Mouse (Mus musculus) activated CD4-positive, CD25-positive, alpha-beta regulatory T cell, adult 4 months (primary cell): ENCODE results near the gene Spon1. TPM values are rescaled to one million over a fixed set of nuclear protein-coding genes. Genes with fewer than 3 reads are reported as not detected.

Source experiments
- ATAC-seq: one replicate; pipeline ENCODE4 v1.8.0; 2017
- polyA plus RNA-seq, 2 experiments: library from polyadenylated mRNA; unstranded; fragments of 100-300 nt; shearing (Covaris generic); gene quantifications; one replicate each; pipeline ENCODE4 v1.2.1; 2017

Gene Spon1
- polyA plus RNA-seq, 2 experiments from 2014 or later, result 0.99 to 1.8 TPM

DNA sequence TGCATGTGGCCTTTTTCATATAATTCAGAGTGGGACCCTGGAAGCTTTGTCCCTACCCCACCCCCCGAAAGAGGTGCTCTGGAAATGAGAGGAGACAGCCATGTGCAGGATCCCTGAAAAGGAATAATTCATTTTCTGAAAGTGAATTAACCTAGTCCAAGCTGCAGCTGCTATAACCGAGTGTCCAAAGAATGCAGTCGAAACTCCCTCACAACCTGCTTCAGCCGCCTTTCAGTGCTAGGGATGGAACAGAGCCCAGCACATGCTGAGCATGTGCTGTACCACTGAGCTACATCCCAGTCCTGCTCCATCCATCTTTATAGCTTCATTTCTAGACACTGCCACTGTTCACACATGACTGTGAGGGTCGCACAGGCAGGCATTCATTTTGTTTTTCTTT, 79.4 kb downstream of the Spon1 start:
- no peak for ATAC-seq

DNA sequence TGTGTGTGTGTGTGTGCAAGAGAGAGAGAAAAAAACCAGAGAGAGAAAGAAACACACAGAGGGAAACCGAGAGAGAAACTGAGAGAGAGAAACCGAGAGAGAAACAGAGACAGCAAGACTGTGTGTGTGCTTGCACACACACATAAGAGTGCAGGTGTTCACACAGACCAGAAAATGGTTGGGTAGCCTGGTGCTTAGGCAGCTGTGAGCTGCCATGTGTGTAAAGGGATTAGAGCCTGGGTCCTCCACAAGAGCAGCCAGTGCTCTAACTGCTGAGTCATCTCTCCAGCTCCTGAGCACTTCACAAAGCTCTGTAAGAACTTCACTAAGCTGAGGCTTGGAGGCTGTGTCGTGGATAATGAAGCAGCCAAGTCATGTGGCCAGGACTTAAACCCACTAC, 80.8 kb downstream of the Spon1 start:
- no peak for ATAC-seq

DNA sequence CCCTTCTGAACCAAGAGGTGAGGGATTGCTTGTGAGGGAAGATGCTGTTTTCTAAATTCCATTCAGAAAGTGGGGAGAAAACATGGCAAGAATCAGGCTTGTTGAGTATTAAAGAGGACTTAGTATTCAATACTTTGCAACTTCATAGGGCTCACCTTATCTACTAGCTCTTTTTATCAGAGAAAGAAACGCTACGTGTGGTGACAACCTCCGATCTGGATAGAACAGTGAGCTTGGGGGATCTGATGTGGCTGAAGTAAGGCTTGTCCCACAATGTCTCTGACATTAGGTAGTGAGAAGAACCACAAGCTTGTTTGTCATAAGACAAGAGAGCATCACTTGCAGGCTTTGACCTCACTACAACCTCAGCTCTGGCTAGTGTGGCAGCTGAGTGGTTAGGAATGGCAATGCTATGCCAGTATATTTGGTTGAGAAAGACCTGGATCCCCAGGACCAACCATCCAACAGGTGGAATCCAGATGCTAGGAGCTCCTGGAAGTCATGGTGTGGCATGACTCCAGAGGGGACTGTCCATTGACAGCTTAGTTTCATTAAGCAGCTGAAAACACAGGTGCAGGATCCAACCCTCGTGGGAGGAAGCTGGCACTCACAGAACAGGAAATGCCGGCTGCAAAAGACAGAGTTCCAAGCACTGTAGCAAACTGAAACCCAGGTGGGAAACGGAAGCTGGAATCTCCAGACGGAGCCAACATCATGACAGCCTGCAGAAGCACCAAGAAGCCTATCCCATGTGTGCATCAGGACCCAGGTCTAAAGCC, 81.4 kb downstream of the Spon1 start:
- no peak for ATAC-seq

DNA sequence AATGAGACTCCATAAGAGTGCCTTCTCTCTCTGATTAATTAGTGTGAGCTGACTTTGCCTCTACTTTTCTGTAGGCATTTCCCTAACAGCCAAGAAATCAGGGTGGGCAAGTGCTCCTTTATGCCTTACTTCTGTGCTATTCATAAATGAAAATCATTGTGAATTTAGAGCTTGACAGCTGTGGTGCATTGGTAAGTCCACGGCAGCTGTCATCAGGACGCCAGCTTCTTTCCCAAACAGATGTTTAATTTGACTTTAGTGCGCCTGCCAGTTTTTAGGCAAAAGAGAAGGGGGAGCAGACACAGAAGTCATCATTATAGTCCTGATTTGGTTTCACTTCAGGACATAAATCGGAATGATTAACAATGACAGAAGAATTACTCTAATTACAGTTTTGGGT, 84.6 kb downstream of the Spon1 start:
- no peak for ATAC-seq

DNA sequence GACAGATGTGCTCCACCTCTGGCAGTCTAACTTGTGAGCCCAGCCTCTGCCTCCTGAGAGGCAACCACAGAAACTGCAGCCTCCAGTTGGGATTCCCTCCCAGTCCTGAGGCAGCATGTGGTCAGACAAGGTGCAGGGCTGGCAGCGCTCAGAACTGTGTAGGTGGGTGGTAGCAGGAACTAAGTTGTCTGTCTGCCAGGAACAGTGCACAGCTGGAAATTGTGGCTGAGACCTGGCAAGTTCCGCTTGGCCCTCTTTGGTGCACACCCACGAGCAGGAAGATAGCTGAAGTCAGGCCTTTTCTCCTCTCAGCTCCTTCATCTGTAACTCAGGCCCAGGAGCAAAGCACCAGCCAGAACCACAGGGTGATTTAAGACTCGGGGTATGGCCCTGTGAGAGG, 89.6 kb downstream of the Spon1 start:
- ATAC-seq, result no peak

DNA sequence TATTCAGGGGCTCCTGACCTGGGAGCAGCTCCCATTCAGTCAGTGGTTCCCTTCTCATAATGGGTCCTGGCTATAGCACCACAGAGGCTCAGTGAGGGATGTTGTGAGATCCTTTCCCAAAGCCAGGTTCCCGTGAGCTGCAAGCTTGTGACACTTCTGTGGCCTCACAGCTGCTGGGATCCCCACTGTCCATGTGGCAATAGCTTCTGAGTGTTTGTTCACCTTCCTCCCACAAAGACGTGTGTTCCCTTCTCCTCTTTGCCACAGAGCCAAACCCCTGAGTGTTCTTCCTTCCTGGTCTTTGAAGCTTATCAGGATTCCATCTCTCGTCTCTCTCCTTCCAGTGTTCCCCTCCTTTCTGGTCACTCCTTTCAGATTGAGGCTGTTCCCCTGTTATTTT, 90.3 kb downstream of the Spon1 start:
- no peak for ATAC-seq

DNA sequence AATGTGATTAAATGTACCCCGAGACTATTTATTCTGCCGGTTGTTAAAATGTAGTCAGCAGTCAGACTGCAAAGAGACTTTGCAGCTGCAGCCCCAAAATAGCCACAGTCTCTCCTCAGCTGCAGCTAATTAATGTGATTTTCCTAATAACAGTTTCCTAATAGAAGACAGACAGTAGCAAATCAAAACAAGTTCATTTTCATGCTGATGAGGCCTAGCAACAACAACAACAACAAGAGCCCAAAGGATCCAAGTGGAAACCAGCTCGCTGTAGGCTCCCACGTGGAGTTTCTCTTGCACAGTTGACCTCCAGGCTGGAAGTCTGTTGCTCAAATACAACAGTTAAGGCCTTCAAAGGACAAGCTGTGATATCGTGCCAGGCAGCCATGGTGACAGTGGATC, 93.7 kb downstream of the Spon1 start:
- no peak for ATAC-seq

DNA sequence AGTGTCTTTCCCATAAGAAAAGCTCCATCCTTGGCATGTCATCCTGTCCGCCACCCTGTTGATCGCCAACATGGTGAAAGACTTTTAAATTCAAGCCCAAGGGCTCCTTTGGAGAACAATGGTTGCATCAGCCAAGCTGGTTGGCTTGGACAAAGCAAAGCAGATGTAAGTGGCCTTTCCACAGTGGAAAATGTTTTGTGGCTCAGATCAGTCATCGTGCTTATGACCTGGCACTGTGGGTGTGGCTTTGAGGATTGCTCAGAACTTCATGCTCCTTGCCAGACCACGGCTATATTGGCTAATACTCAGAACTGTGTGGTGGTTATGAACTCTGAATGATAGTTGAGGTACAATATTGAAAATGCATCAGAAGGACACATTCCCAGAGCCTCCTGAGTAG, 96.2 kb downstream of the Spon1 start:
- ATAC-seq, result no peak

DNA sequence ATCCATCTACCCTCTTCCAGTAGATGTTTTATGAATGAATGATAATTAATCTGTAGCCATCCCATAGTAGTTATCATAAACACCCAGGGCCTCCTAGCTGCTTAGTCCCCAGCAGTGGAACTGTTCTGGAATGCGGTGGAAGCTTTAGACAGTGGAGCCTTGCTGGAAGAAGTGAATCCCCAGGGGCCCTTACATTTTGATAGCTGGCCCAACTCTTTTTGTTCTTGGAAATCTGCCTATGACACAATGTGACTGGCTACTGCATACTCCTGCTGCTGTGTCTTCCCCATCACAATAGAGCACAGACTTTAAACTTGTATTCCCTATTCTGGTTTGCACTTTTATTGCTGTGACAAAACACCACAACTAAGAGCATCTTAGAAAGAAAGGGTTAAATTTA, 107.0 kb downstream of the Spon1 start:
- ATAC-seq, result no peak

DNA sequence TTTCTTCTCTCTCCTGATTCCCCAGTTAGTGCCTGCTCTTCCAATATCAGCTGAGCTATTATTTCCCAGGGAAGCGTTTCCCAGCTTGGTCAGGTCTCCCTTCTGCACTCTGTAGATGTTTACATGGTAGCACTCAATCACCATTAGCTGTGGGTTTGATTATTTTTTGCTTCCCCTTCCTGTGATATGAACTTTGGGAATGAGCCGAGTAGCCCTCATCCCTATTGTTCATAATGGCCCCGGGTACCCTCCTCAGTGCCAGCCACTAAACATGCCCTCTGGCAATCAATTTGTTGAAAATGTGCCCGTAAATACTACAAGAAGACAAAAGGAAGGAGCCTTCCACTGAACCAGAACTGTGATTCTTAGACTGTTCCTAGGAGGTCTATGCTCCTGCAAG, 111.7 kb downstream of the Spon1 start:
- no peak for ATAC-seq

DNA sequence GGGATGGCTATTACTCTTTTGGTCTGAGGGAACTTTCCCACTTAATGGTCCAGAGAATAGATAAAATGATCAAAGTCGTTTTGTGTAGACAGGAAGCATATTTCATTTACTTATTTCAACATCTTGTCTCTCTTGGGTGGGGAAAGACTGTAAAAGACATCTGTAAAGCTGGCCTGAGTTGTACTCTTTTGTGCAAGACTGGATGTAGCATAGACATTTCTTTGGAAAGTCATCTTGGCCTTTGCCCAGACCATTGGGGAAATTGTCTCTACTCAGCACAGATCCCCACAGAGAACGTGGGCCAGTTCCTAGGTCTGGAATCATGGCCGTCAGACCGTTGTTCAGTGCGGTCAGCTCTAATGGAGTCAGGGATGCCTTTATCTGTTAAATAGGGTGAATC, 112.1 kb downstream of the Spon1 start:
- no peak for ATAC-seq

DNA sequence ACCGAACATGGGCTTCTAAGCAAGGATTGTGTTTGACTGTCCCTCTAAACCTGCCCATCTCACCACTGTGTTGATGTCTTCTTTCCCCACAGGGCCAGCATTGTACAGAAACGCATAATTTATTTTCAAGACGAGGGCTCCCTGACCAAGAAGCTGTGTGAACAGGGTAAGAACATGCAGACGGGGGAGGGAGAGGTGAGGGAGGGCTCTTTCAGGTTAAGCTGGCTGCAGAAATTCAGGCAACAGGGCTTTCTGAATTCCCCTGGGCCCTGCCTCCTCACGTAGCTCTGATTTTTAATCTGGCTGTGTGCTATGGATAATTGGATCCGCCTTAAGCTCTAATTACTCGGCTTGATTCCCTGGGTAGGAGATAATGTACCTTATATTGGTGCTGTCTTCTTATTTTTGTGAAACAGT, 113.3 kb downstream of the Spon1 start:
- no peak for ATAC-seq

DNA sequence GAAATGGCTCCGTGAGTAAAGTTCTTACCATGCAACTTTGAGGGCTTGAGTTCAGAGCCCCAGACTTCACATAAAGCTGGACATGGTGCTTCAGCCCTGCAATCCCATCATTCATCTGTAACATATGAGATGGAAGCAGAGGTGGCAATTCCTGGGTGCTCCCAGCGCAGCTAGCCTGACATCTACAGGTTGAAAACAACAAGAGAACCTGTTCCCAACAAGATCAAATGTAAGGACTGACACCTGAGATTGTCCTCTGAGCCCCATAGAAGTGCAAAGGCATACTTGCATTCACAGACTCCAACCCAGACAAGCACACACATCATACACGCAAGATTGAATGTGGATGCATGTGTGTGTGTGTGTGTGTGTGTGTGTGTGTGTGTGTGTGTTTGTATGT, 114.2 kb downstream of the Spon1 start:
- no peak for ATAC-seq

DNA sequence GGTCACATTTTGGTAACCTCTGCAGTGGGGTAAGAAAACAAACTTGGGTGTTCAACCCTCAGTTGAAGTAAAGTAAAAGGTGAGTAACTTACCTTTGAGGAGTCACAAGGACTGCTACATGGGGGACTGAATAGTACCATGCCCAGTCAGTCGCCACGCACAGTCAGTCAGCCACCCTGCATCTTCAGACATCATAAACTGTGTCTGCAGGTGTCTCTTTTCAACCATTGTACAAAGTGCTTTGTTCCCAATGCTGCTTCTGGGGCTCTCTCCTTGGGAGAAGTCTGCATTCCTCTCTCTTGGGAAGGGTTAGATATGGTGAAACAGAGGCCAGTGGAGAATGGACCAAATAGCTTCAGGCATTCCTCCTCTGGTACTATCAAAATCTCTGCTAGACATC, 125.0 kb downstream of the Spon1 start:
- no peak for ATAC-seq

DNA sequence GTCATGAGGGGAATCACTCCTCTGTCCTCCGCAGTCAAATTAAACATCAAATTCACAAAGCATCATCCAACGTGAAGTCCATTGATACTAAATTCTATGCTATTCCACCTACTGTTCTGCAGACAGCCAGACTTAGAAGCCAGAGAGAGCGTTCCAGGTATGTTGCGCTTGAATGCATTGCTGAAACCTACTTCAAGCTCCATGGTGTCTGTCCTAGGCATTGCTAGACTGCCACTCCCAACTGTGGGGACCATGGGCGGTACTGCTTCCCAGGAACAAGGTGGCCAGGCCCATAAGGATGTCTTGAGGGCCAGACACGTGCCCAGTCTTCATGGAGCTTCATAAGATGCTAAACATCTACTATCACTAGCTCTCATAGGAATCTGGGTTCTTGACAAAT, 125.7 kb downstream of the Spon1 start:
- ATAC-seq, result no peak

DNA sequence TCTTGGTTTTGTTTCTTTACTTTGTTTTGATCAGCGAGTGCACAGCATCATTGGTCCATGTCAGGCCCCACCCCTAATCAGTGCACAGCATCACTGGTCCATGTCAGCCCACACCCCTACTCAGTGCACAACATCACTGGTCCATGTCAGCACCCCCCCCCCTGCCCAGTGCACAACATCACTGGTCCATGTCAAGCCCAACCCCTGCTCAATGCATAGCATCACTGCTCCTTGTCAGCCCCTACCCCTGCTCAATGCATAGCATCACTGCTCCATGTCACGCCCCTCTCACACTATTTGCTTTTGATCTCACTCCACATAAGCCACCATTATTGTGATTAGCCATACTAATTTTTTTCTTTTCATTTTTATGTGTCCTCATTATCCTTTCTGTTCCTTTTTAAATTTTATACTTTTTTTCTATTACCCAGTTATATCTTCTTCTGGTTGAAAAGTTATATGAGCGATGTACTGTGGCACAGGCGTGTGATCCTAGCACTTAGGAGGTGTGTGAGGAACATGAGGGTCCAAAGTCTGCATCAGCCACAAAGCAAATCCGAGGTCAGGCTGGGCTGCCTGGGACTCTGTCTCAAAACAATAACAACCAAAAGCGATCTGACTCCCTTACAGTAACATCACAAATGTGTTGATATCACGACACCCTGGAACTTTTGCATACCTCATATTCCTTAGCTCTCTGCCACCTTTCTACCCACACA, 128.3 kb downstream of the Spon1 start:
- ATAC-seq, result no peak

DNA sequence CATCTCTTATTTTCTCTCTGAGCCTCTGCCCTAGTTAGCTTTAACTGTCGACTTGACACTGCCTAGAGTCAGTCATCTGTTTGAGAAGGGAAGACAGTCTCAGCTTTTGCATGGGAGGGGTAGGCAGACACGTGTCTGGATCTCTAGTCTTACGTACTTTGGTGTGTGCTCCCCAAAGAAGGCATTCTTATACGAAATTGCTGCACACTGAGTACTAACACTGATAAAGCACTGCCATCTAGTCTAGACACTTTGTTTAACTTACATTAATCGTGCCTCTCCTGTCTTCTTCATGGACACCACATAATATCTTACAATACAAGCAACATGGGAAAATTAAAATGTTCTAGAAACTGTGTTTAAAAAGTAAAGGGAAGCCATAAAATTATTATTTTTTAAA, 129.5 kb downstream of the Spon1 start:
- no peak for ATAC-seq

DNA sequence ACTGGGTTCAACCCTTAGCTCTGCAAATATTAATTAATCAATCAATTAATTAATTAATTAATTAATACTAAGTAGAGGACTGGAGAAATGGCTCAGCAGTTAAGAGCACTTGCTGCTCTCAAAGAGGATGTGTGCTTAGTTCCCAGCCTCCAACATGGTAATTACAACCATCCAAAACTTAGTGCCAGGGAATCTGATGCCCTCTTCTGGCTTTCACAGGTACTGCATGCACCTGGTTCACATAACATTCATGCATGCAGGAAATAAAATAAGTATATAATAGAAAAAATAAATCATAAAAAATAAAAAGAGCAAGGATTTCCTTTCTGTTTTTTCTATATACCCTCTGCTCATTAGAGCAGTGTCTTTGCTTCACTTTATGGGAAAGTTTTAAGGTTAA, 132.6 kb downstream of the Spon1 start:
- no peak for ATAC-seq

DNA sequence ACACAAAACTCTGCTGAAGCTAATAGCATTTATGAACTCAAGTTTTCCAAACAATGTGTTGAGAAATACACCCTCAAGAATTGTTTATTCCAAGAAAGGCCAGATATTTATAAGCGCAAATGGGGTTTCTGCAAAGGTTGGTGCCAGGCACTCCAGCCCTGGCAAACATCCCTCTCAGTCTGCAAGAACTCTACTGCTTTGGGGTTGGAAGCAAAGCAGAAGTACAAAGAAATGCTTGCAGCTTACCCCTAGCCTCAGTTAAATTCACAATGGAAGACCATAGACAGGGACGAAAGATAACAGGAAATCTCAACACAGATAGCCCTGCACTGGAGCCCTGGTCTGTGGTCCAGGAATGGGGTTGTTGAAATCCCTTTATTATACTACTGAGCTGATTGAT, 135.7 kb downstream of the Spon1 start:
- no peak for ATAC-seq

DNA sequence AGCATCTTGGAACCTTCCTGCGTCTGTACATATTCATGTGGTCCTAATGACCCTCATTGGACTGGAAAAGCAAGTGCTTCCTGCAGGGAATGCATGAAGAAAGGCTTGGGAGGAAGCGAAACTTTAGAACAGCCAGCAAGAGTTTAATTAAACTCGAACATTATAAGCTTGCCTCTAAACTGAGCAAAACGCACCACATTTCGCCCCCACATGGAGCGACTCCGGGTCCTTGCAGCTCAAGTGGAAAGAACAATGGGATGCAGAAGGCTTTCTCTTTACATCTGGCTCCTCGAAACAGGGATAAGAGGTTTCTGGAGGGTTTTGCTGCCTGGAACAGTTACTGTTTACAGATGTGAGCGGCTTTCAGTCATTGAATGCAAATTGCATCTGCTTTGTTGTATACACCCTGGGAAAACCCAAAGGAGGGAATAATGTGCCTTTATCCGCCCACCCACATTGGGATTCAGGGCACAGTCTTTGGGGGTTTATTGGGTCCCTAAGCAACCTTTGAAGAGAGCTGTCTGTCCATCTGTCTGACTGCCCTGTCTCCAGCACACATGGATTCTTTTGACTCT, 136.2 kb downstream of the Spon1 start:
- ATAC-seq, result no peak

DNA sequence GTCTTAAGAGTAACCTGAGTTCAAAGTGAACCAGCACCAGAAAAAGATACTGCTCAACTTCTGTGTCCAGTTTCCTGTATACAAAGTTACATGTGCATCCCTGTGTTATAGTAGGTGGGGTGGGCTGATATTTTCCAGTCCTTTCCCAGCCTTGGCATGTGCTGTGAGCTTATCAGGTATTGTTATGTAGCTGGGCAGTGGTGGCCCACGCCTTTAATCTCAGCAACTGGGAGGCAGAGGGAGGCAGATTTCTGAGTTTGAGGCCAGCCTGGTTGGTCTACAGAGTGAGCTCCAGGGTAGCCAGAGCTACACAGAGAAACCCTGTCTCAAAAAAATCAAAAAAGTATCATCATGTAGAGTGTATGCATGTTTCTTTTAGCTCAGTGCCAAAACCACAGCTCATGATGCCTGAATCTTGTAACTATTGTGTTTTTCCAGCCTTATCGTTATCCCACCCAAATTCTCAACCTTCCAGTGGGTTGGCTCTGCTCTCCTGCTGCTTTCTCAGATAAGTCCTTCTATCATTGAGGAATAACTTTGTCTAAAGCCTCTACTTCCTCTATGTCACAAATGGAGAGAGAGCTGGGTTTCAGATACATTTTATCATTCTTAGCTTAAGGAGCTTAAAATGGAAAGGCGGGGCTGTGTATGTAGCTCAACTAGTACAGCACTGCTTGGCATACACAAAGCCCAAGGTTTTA, 137.5 kb downstream of the Spon1 start:
- ATAC-seq, result no peak

DNA sequence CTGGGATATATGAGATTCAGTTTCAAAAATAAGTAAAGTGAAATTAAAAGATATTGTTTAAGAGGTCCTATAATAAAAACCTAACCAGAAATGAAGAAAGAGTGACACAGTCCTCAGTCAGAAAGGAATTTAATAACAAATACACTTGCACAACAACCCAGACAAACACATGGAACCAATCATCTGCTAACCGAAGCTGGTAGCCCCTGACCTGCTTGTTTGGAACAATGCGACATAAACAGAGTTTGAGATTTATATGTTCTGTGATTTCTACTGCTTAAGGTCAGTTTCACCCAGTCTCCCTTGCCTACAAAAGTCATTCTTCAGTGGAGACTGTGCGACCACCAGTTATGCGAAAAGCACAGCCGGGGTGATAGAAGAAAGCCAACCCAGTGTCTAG, 138.1 kb downstream of the Spon1 start:
- ATAC-seq, result no peak

DNA sequence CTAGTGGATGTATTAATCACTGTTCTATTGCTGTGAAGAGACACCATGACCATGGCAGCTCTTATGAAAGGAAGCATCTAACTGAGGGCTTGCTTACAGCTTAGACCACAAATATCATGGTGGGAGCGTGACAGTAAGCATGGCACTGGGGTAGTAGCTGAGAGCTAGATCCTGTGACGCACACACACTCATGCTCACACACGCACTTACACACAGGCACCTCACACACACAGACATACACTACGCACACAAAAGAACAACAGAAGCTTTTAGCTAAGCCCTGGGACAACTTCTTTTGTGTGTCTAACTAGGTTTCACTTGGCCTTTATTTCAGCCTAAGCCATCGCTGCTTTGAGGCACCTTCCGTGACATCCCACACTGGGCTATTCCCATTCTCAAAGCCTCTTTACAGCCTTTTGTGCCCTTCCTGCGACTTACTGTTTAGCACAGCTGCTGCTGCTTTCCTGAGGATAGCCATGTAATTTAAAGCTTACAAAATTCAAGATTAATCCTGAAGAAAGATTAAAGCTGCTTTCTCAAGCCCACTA, 138.6 kb downstream of the Spon1 start:
- no peak for ATAC-seq
